Mouse (Mus musculus) kidney, embryonic 14.5 days (tissue): ENCODE data around the gene Npw. TPM values are rescaled to one million over a fixed set of nuclear protein-coding genes. Genes with fewer than 3 reads are reported as not detected.

ENCODE experiments used
- polyA plus RNA-seq: library from polyadenylated mRNA; unstranded; fragments of >200 nt; fragmentation: Nextera tagmentation; extraction: Ambion mirVana; gene quantifications from 2 replicates; pipeline ENCODE4 v1.2.1, GENCODE M21; 2014

Gene Npw
- polyA plus RNA-seq, 1 experiment from 2014 or later = not detected

Other genes starting within 250 kb of the Npw start
- gene Rnps1, start 243.9 kb downstream of the Npw start, polyA plus RNA-seq = 306 and 312 TPM in 2 replicates
- gene Eci1, start 231.8 kb downstream of the Npw start, polyA plus RNA-seq = 114 and 120 TPM in 2 replicates
- 2.5 and 2.8 TPM in 2 replicates for gene Dnase1l2, start 215.4 kb downstream of the Npw start, polyA plus RNA-seq
- gene E4f1, start 188.1 kb downstream of the Npw start, polyA plus RNA-seq = 21.6 and 23.2 TPM in 2 replicates
- gene Pgp, start 188.1 kb downstream of the Npw start, polyA plus RNA-seq = 54.1 and 65.0 TPM in 2 replicates
- gene Bricd5, start 184.6 kb downstream of the Npw start, polyA plus RNA-seq = 0.71 and 1.6 TPM in 2 replicates
- 36.4 and 36.9 TPM in 2 replicates for gene Mlst8, start 179.4 kb downstream of the Npw start, polyA plus RNA-seq
- 1.6 and 1.8 TPM in 2 replicates for gene Caskin1, start 169.9 kb downstream of the Npw start, polyA plus RNA-seq
- 69.0 and 88.5 TPM in 2 replicates for gene Traf7, start 130.5 kb downstream of the Npw start, polyA plus RNA-seq
- gene Rab26, start 124.2 kb downstream of the Npw start, polyA plus RNA-seq = 2.7 and 2.8 TPM in 2 replicates
- 16.7 and 31.6 TPM in 2 replicates for gene Pkd1, start 108.6 kb downstream of the Npw start, polyA plus RNA-seq
- gene Tsc2, start 25.8 kb downstream of the Npw start, polyA plus RNA-seq = 48.3 and 55.4 TPM in 2 replicates
- 14.2 and 17.0 TPM in 2 replicates for gene Nthl1, start 25.8 kb downstream of the Npw start, polyA plus RNA-seq
- gene Slc9a3r2, start 8.1 kb downstream of the Npw start, polyA plus RNA-seq = 86.1 and 95.5 TPM in 2 replicates
- gene Zfp598, start 11.2 kb upstream of the Npw start, polyA plus RNA-seq = 25.3 and 34.4 TPM in 2 replicates
- gene Syngr3, start 31.5 kb upstream of the Npw start, polyA plus RNA-seq = 1.0 and 1.2 TPM in 2 replicates
- 48.1 and 54.4 TPM in 2 replicates for gene Gfer, start 37.7 kb upstream of the Npw start, polyA plus RNA-seq
- 3.1 and 3.5 TPM in 2 replicates for gene Noxo1, start 37.8 kb upstream of the Npw start, polyA plus RNA-seq
- 64.8 and 105 TPM in 2 replicates for gene Tbl3, start 49.2 kb upstream of the Npw start, polyA plus RNA-seq
- gene Rnf151, start 59.6 kb upstream of the Npw start, polyA plus RNA-seq = 0.62 TPM in 1 of 2 replicates, not detected in the other
- 1,741 and 1,827 TPM in 2 replicates for gene Rps2, start 59.7 kb upstream of the Npw start, polyA plus RNA-seq
- 225 and 229 TPM in 2 replicates for gene Ndufb10, start 66.0 kb upstream of the Npw start, polyA plus RNA-seq
- not detected in 2 replicates for gene Rpl3l, start 69.4 kb upstream of the Npw start, polyA plus RNA-seq
- gene Msrb1, start 78.2 kb upstream of the Npw start, polyA plus RNA-seq = 35.2 and 39.0 TPM in 2 replicates
- 32.7 and 35.9 TPM in 2 replicates for gene Hs3st6, start 94.5 kb upstream of the Npw start, polyA plus RNA-seq
- 0.19 TPM in 1 of 2 replicates, not detected in the other for gene Meiob, start 145.8 kb upstream of the Npw start, polyA plus RNA-seq
- 46.6 and 55.4 TPM in 2 replicates for gene Hagh, start 181.7 kb upstream of the Npw start, polyA plus RNA-seq
- gene Fahd1, start 191.9 kb upstream of the Npw start, polyA plus RNA-seq = 30.4 and 34.1 TPM in 2 replicates
- 0.49 and 1.0 TPM in 2 replicates for gene Igfals, start 207.5 kb upstream of the Npw start, polyA plus RNA-seq
- 57.1 and 61.8 TPM in 2 replicates for gene Nubp2, start 227.9 kb upstream of the Npw start, polyA plus RNA-seq
- 32.1 and 36.8 TPM in 2 replicates for gene Spsb3, start 228.2 kb upstream of the Npw start, polyA plus RNA-seq
- 18.2 and 25.2 TPM in 2 replicates for gene Eme2, start 236.6 kb upstream of the Npw start, polyA plus RNA-seq
- gene Mrps34, start 236.7 kb upstream of the Npw start, polyA plus RNA-seq = 102 and 111 TPM in 2 replicates
- 84.6 and 99.5 TPM in 2 replicates for gene Nme3, start 238.0 kb upstream of the Npw start, polyA plus RNA-seq